Mouse (Mus musculus) macrophage (primary cell): ENCODE measurements around the gene Gdpd5. TPM values are rescaled to one million over a fixed set of nuclear protein-coding genes. Genes with fewer than 3 reads are reported as not detected.
A peak's percentile ranks its signal among the peaks of the same experiment; 100 is the strongest.

Experiments used
- H3K27ac ChIP-seq: fragments of 350-480 bp; formaldehyde crosslinking; 2 replicates; pipeline ENCODE4 v1.9.0; 2021
- H3K36me3 ChIP-seq: fragments of 350-480 bp; formaldehyde crosslinking; 2 replicates; pipeline ENCODE4 v1.9.0; 2021; ENCODE audit errors: inconsistent target
- H3K4me3 ChIP-seq: fragments of 350-480 bp; formaldehyde crosslinking; 2 replicates; pipeline ENCODE4 v1.9.0; 2021; ENCODE audit errors: inconsistent target
- H3K79me2 ChIP-seq: fragments of 350-480 bp; formaldehyde crosslinking; 2 replicates; pipeline ENCODE4 v1.9.0; 2021; ENCODE audit errors: inconsistent target
- WGBS: methylation state at CpG from one replicate; pipeline ENCODE4 v1.1.7; 2026; ENCODE audit warnings: inconsistent platforms; ENCODE audit not compliant: missing documents; 5-methylcytosine and 5-hydroxymethylcytosine counted together
- polyA plus RNA-seq: library from polyadenylated mRNA; stranded (reverse); fragments of 250-400 nt; gene quantifications from 3 replicates; pipeline ENCODE4 v1.2.4, GENCODE M21; 2018; ENCODE audit warnings: inconsistent platforms
- total RNA-seq, 78 experiments: library from RNA; depleted of rRNA; stranded (reverse); fragments of 250-400 nt; gene quantifications; 1 replicate in 9 of 78; 2 replicates in 24 of 78; 3 replicates in 43 of 78; 4 replicates in 2 of 78; pipeline ENCODE4 v1.2.4; 2018; ENCODE audit warnings: inconsistent platforms in 56 of 78

Gene Gdpd5
- 10 to 100 TPM in 18 of 26 experiments, 1 to 10 TPM in 6, under 1 TPM in 2; 0.88 to 38.7 (median 18.0) TPM for total RNA-seq (2018; cell fraction: chromatin; rRNA removed)
- 10 to 100 TPM in 7 of 26 experiments, 1 to 10 TPM in 19; 5.6 to 13.8 (median 8.9) TPM for total RNA-seq (2018; cell fraction: cytosol; rRNA removed)
- 10 to 100 TPM in 20 of 26 experiments, 1 to 10 TPM in 6; 3.9 to 33.8 (median 12.4) TPM for total RNA-seq (2018; cell fraction: nucleus; rRNA removed)
- polyA plus RNA-seq: 5.5 to 14.8 TPM (median 13.9 TPM) in 3 replicates

DNA sequence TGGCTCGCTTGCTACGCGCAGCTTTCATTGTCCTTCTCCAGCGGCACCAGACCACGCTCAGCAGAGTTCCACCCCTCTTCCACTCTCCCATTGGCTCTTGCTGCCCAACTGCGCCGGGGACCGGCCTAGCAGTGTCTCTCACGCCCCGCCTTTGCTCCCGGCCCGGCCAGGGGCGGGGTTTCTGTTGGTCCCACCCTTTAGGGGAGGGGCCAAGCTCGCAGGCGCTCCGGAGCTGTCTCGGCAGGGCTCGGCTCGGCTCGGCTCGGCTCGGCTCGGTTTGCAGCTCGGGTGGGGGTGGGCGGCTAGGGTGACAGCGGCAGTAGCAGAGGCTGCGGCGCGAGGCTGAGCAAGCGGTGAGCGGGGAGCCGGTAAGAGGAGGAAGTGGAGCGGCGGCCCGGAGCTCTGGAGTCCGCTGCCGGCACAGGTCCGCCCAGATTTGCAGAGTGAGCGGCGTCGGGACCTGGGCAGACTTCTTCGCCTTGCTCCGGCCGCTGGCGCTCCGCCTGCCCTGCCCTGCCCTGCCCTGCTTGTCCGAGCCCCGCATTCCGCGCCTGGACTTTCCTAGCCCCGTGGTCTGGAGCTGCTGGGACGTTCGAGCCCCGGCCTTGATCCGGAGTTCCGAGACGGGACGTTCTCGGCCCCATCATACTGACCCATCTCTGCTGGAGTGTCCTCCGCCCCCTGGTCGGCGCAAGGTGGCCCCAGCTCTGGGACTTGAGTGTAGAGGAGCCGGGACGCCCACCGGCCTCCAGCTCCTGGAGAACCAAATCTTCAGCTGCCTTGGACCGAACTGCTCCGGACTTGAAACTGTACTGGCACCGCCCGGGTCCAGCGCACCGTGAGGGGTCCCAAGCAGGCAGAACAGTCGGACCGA, at the start of gene Gdpd5:
Gene Gdpd5 (plus strand): TSS at position 201 of the 874 bp plus-strand sequence.
- Histone ChIP-seq H3K36me3 (no peaks in the 10 kb centered on the region), H3K79me2 (no peaks in the 10 kb centered on the region; the same call in 1 of the 2 replicates), H3K27ac (peak within 1 kb of the TSS; percentile 87), H3K4me3 (peak within 1 kb of the TSS; percentile 61)
- under 1% methylated on average over 71 of the region's 73 CpGs for WGBS

- Histone ChIP-seq H3K79me2 (no peaks in the 10 kb centered on the region), H3K27ac (no peak overlapping the region), H3K4me3 (no peak overlapping the region), H3K36me3 (no peaks in the 10 kb centered on the region)
- WGBS: 52% methylated on average over 12 of the region's 12 CpGs
Observed at GRCm38 (mm10) chr7:99332774-99333480, 48.3 kb upstream of the Gdpd5 start.

- no peaks in the 10 kb centered on the region for H3K79me2 ChIP-seq
- WGBS: 94% methylated on average over 8 of the region's 8 CpGs
- H3K27ac ChIP-seq: no peak overlapping the region
- no peaks in the 10 kb centered on the region for H3K36me3 ChIP-seq
- no peak overlapping the region for H3K4me3 ChIP-seq
Observed at GRCm38 (mm10) chr7:99340736-99341135, 40.5 kb upstream of the Gdpd5 start.

- no peak overlapping the region for H3K27ac ChIP-seq
- H3K79me2 ChIP-seq: no peaks in the 10 kb centered on the region
- H3K36me3 ChIP-seq: no peaks in the 10 kb centered on the region
- H3K4me3 ChIP-seq: no peak overlapping the region
- 90% methylated on average over 4 of the region's 4 CpGs for WGBS
Observed at GRCm38 (mm10) chr7:99343577-99343976, 37.6 kb upstream of the Gdpd5 start.

GRCm38 (mm10) chr7:99347268-99347667, 33.9 kb upstream of the Gdpd5 start:
- Histone ChIP-seq H3K4me3 (no peak overlapping the region), H3K79me2 (no peaks in the 10 kb centered on the region), H3K36me3 (no peaks in the 10 kb centered on the region), H3K27ac (no peak overlapping the region)
- 97% methylated on average over 10 of the region's 10 CpGs for WGBS

DNA sequence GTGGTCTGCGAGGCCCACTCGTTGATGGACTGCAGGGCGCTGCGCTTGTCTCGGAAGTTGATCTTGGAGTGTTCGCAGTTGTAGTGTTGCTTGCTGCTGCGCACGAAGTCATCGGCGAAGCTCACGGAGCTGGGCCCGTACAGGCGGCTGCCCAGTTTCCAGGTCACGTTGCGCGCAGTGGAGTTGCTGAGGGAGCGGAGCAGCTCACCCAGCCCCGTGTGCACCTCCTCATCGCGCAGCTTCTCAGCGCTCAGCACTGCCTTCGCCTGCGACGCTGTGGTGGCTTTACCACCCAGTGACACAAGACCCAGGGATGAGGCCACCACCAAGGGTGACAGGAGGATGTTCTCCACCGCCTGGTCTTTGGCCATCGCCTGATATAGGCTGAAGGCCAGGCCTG, 32.3 kb upstream of the Gdpd5 start:
- WGBS: 95% methylated on average over 26 of the region's 26 CpGs
- no peak overlapping the region for H3K4me3 ChIP-seq

GRCm38 (mm10) chr7:99349782-99350720, 31.2 kb upstream of the Gdpd5 start:
- H3K79me2 ChIP-seq: no peaks in the 10 kb centered on the region
- H3K27ac ChIP-seq: no peak overlapping the region
- H3K36me3 ChIP-seq: no peaks in the 10 kb centered on the region
- H3K4me3 ChIP-seq: no peak overlapping the region
- WGBS: 93% methylated on average over 7 of the region's 9 CpGs

More for the DNA sequence above, 32.3 kb upstream of the Gdpd5 start:
- Histone ChIP-seq H3K79me2 (no peaks in the 10 kb centered on the region), H3K27ac (no peak overlapping the region), H3K36me3 (no peaks in the 10 kb centered on the region)

DNA sequence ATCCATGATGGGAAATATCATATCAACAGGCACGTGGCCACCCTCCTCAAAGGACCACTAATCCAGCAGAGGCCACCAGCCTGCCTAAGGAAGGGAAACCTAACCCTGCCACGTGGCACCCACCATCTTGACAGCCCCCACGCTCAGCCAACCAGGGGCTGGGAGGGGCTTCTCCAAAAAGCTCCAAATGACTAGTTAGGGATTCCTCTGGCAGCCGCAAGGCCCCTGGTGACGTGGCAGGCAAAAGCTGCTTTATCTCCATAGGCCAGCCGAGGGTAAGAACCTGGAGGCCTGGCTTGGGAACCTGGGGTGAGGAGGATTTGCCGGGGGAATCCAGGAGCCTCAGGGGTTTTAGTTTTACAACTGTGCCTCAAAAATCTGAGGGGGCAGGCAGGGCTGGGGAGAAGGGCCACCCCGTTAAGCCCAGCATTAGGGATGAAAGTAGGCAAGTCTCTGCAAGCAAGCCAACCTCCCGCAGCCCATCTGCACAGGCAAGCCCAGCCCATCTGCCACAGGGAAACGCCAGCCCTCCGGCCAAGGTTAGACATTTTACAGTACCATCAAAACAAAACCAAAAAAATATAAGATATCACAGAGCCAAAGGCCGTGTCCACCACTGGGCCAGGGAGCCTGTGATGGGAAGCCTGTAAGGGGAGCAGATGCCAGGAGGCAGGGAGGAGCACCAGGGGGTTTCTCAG, 30.0 kb upstream of the Gdpd5 start:
- H3K36me3 ChIP-seq: no peaks in the 10 kb centered on the region
- H3K4me3 ChIP-seq: no peak overlapping the region
- no peak overlapping the region for H3K27ac ChIP-seq
- WGBS: 96% methylated on average over 12 of the region's 12 CpGs
- no peaks in the 10 kb centered on the region for H3K79me2 ChIP-seq

DNA sequence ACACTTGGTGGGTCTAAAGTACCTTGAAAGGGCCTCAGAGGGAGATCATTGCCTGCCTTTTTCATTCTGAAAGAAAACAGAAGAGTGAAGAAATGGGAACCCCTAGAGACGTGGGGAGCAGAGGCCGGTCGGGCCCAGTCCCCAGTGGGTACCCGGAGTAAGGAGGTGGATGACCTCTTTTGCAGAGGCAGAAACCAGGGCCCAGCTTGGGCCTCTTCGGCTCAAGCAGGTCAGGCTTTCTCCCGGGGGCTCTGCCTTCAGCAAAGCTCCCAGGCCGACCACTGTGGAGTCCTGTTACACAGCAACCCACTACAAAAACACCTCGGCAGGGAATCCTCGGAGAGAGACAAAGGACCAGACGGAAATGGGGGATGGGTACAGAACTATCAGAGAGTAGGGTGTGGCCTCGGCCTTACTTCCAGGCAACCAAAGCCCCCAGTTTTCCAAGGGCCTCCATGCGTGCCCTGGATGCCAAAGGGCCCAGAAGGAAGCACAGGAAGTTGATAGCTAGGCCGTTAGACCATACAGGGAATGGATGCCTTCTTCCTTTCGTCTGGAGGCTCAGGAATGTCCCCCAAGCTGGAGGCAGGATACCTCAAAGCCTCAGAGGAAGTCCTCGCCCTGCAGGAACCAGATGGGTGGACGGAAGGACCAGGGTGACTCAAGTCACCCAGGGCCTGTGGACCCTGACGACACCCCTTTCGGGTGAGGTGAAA, 29.3 kb upstream of the Gdpd5 start:
- Histone ChIP-seq H3K79me2 (no peaks in the 10 kb centered on the region), H3K4me3 (no peak overlapping the region), H3K36me3 (no peaks in the 10 kb centered on the region), H3K27ac (no peak overlapping the region)
- 59% methylated on average over 18 of the region's 18 CpGs for WGBS

DNA sequence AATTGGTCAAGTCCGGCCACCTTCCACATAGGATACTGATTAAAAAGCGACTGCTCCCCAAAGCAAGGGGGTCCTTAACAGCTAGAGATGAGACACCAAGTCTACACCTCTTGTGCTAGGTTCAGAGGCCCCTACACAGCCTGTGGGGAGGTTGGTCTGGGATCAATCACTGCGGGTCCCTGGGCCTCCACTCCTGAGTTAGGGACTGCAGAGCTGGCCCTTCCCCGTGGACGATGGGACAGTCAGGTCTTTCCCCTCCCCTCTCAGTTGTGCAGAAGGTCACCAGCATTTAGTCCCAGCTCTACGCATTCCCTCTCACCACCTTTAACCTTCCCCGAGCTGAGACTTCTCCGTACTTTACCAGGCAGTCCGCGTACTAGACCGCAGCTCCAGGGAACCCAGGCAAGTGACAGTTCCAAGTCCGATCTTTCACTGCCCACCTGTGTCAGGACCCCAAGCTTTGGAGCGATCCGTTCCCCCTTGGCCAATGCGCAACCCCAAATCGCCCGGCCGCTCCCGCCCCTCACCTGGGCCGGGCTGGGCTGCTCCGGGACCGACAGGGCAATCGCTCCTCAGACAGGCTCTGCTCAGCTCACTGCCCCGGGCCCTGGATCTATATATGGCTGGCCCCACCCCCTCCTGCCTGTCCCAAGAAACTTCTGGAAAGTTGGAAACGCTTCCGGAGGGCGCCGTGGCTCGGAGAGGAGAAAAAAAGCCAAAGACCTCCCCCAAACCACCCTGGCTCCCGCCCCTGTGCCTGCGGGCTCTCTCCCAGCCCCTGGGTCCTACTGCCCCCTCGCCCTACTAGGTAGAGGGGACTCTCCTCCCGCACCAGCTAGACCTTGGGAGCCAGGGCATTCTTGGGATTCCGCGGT, 28.5 kb upstream of the Gdpd5 start, which contains the start of gene Serpinh1:
Gene Serpinh1 (minus strand): TSS at position 714 of the 875 bp plus-strand sequence.
- 12% methylated on average over 35 of the region's 35 CpGs for WGBS
- no peak within 1 kb of the TSS for H3K4me3 ChIP-seq
- no peaks in the 10 kb centered on the region for H3K79me2 ChIP-seq
- no peaks in the 10 kb centered on the region for H3K36me3 ChIP-seq
- no peak within 1 kb of the TSS for H3K27ac ChIP-seq

GRCm38 (mm10) chr7:99355731-99356131, 25.5 kb upstream of the Gdpd5 start:
- WGBS: 69% methylated on average over 7 of the region's 7 CpGs
- Histone ChIP-seq H3K4me3 (no peak overlapping the region), H3K27ac (no peak overlapping the region), H3K79me2 (no peaks in the 10 kb centered on the region), H3K36me3 (no peaks in the 10 kb centered on the region)

- no peaks in the 10 kb centered on the region for H3K79me2 ChIP-seq
- H3K27ac ChIP-seq: no peak overlapping the region
- 77% methylated on average over 9 of the region's 9 CpGs for WGBS
Observed at GRCm38 (mm10) chr7:99356244-99356930, 24.8 kb upstream of the Gdpd5 start.

More at GRCm38 (mm10) chr7:99356244-99356930, 24.8 kb upstream of the Gdpd5 start:
- Histone ChIP-seq H3K4me3 (no peak overlapping the region), H3K36me3 (no peaks in the 10 kb centered on the region)
